Mouse (Mus musculus) liver, postnatal 0 days (tissue): Measurements from ENCODE around the gene Myl10.

Experiments
- CTCF ChIP-seq: sonication (generic); IDR thresholded peaks from 2 replicates; pipeline ENCODE4 v1.5.1; 2016; ENCODE audit warnings: antibody characterized with exemption, low read depth
- EP300 ChIP-seq: IDR thresholded peaks from 2 replicates; pipeline ENCODE4 v1.6.1; 2016; ENCODE audit warnings: antibody characterized with exemption, low read depth, mild to moderate bottlenecking

DNA sequence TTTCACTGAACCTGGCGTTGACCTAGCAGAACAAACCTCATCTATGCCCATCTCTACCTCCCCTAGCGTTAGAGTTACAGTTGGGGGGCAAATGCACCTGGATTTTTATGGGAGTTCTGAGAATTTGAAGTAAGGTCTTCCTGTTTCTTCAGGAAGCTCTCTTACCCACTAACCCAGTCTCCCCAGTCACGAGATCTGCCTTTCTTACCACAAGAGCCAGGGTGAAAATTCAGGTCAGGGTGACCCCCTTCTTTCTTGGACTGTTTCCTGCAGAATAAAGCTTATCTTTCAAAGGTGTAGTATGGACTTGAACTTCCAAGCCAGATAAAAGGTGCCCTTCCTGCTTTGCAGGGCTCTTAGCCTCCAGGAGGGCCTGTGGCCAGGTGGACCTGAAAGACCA lies 1.8 kb upstream of the Myl10 start:
- TF ChIP-seq CTCF (no peak), EP300 (no peak)
